Mouse (Mus musculus): ENCODE results near the gene Slc25a13.

GRCm38 (mm10) chr6:6265761-6266160, 48.8 kb upstream of the Slc25a13 start:
- TF ChIP-seq CTCF (conservative IDR thresholded peaks at IDR 0.05; ENCODE audit: low read length) (no peak), NANOG (IDR thresholded peaks at IDR 0.05; ENCODE audit: borderline replicate concordance, low read length) (no peak)
